Mouse (Mus musculus) ES-Bruce4 (cell line): ENCODE results near the gene Mob3a.

Experiments
- CTCF ChIP-seq: IDR thresholded peaks from one replicate; pipeline ENCODE4 v1.8.1; 2011; ENCODE audit warnings: low read depth, low read length
- EP300 ChIP-seq: IDR thresholded peaks from 2 replicates; pipeline ENCODE4 v1.6.1; 2011; ENCODE audit warnings: low read depth, low read length; ENCODE audit not compliant: insufficient read depth
- POLR2A ChIP-seq: IDR thresholded peaks from one replicate; pipeline ENCODE4 v1.8.1; 2011; ENCODE audit warnings: low read length; ENCODE audit not compliant: insufficient read depth

DNA sequence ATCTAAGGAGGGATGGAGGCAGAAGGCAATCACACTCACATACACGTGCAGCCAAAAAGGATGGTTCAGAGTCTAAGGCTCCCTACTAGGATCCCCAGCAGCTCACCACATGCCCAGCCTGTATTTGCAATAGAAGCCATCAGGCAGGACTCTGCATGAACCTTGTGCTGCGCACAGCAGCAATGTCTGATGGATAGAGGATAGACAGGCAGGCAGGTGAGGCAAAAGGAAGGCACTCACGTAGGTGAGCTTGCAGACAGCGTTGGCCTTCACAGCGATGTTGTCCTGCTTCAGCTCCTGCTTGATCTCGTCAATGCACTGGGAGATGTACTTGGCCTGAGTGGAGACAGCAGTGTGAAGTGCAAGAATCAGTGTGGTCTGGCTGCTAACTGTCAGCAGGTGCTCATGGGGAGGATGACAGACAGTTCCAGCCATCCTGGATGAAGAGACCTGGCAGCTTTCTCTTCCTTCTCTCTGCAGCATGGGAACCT, 30.9 kb upstream of the Mob3a start:
- TF ChIP-seq EP300 (no peak), POLR2A (no peak), CTCF (no peak)
